Mouse (Mus musculus) cerebellum, adult 2 months (tissue): ENCODE data around the gene Zfand2a.

Source experiments
- CTCF ChIP-seq: fragments of 200-500 bp; IDR thresholded peaks from 2 replicates; pipeline ENCODE4 v1.5.1; 2011; ENCODE audit warnings: low read depth, mild to moderate bottlenecking, control low read depth, low read length, moderate library complexity, borderline replicate concordance; ENCODE audit not compliant: insufficient read depth
- POLR2A ChIP-seq: fragments of 200-500 bp; IDR thresholded peaks from 2 replicates; pipeline ENCODE4 v1.6.1; 2011; ENCODE audit warnings: low read length, control low read depth, borderline replicate concordance; ENCODE audit not compliant: insufficient read depth

GRCm38 (mm10) chr5:139440926-139441725, 43.2 kb downstream of the Zfand2a start:
- no peak for TF ChIP-seq CTCF
- TF ChIP-seq POLR2A, result no peak
